Mouse (Mus musculus): ENCODE measurements at regions not wholly inside any gene's neighbourhood (a gene's known extent, or its start where the extent isn't known, plus 50 kb on each side); places are given as distances from the start of the nearest gene placed in this dataset.

DNA sequence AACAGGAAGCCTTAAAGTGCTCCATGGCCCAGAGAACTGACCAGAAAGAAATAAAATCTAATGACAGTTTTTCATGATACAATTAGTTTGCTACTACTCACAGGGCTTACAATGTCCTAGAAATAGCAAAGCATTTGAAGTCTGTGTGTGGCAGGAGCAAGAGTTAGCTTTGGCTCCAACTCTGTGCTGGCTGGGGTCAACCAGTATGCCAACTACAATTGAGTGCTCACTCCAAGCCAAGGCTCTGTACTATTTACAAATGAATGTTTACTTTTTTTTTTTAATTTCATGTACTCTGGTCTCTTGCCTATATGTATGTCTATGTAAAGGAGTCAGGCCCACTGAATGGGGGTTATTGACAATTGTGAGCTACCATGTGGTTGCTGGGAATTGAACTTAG lies 75.7 kb upstream of the Jak1 start:
- no peak for DNase-seq

DNA sequence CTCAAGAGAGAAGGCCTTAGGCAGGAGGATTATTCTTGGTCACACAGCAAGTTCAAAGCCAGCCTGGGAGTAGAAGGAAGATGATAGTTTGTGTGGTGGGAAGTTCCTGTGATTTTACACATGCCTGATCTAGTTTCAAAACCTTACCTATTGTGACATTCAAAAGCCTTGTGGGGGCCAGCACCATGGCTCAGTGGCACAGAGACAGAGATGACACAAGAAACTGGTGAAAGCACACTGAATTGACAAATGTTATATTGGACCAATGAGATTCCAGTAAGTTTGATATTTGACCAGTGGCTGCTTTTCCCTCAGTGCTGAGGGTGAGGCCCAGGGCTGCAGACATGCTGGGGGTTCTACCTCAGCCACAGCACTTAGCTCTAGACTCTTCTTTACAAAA lies 73.1 kb upstream of the Jak1 start:
- no peak for DNase-seq

GRCm38 (mm10) chr4:101336811-101337210 lies 71.7 kb upstream of the Jak1 start:
- DNase-seq = no peak

- no peak for DNase-seq
Measured at GRCm38 (mm10) chr4:101336371-101336770, 71.3 kb upstream of the Jak1 start.

DNA sequence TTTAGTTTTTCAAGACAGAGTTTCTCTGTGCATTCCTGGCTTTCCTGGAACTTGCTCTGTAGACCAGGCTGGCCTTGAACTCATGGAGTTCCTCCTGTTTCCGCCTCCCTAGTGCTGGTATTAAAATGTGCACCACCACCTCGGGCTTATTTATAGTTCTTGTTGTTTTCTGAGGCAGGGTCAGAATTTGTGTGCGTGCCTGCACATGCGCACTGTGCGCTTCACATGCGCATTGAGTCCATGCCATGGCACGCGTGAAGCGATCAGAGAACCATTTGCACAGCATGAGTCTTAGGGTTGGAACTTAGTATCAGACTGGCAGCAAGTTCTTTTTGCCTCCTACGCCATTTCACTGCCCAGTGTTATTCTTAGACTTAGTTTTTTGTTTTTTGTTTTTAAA lies 68.8 kb upstream of the Jak1 start:
- no peak for DNase-seq

DNA sequence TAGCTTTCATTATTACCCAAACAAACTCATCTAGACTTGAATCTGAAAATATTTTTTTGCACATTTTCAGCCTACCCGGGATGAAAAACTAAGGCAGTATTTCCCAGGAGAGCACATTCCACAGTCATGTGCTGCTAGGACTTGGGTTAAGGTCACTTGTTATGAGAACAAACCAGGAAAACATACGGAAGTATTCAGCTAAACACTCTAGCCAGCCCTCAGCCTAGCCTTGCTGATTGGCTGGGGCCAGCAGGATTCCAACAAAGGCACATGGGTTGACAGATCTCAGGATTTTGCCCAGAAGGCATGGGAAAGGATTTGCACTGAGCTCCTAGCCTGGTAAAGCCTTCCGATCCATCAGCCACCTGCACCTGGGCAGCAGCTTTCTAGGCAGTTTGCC lies 68.0 kb upstream of the Jak1 start:
- no peak for DNase-seq

DNA sequence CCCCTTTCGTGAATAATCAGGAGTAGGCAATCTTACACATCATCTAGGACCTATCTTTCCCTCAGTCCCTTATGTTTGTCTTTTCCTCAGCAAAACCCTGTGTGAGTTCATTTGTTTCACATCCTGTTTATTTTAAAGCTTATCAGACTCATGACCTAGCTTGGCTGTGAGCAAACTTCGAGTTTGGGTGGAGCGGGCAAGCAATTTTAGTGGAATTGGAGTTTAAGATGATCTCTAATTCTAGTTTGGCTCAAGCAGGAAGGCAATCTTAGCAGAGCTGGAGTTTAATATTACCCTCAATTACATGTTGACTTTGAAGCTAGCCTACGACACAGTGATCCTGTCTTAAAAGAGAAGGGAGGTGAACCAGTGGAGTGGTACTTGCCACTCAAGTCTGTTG lies 66.1 kb upstream of the Jak1 start:
- DNase-seq = no peak

DNA sequence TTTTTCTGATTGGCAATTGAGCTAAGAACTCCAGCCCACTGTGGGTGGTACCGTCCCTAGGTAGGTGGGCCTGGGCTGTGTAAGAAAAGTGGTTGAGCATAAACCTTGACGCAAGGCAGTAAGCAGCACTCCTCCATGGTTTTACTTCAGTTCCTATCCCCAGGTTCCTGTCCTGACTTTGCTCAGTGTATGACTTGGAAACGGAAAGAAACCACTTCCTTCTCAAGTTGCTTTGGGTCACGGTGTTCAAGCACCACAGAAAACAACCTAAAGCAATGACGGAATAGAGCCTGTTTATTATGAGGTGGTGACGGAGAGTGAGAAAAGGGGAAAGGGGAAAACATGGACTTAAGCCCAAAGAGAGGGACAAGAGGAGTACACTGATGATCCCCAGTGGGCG lies 64.0 kb upstream of the Jak1 start:
- no peak for DNase-seq

GRCm38 (mm10) chr4:101326067-101326466 lies 61.0 kb upstream of the Jak1 start:
- DNase-seq = no peak

DNA sequence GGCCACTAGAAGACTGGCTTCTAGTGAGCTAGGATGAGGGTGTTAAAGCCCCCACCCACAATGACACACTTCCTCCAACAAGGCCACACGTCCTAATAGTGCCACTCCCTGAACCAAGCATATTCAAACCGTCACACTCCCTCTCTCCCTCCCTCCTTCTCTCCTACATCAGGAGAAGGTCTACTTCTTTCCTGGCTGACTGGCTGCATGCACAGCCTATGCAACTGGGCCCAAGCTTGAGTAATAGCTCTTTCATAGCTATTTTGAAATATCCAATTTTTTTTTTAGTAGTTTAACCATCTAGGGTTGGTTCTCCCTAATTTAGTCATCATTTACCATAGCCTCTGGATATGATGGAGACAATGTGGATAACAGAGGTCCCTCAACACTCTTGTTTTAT lies 56.6 kb upstream of the Jak1 start:
- no peak for DNase-seq

GRCm38 (mm10) chr4:101320587-101320986 lies 55.5 kb upstream of the Jak1 start:
- DNase-seq = no peak

GRCm38 (mm10) chr4:101319681-101320220 lies 54.7 kb upstream of the Jak1 start:
- DNase-seq = no peak

DNA sequence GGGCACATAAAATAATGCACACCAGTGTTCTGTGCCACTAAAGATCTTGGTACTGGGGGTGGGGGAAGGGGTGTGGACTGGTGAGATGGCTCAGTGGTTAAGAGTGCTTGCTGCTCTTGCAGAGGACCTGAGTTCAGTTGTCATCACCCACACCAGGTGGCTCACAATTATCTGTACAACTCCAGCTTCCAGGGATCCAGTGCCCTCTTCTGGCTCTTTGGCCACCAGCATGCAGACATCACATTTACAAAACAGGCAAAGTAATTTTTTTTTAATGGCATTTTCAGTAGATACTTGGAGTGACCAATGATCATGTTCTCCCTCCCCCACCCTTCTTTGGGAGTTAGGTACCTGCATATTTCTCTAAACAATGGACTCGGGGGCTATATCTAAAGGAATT lies 53.8 kb upstream of the Jak1 start:
- no peak for DNase-seq

- no peak for DNase-seq
Measured at GRCm38 (mm10) chr4:101316061-101316460, 51.0 kb upstream of the Jak1 start.
